Mouse (Mus musculus) adrenal gland, adult 18-20 months (tissue): ENCODE results near the gene Exoc8. TPM values are rescaled to one million over a fixed set of nuclear protein-coding genes. Genes with fewer than 3 reads are reported as not detected.
A peak's percentile ranks its signal among the peaks of the same experiment; 100 is the strongest.

Source experiments
- DNase-seq, 2 experiments: peaks; one replicate each; pipeline ENCODE4 v3.0.0; 2021 to 2022; ENCODE audit warnings: low spot score in 2 of 2
- total RNA-seq, 2 experiments: library from RNA; stranded (reverse); gene quantifications; 1 replicate in 1 of 2; 2 replicates in 1 of 2; pipeline ENCODE4 v1.2.3; 2021

The Exoc8 gene
- total RNA-seq, 2 experiments from 2014 or later, result 23.1 to 25.2 TPM

DNA sequence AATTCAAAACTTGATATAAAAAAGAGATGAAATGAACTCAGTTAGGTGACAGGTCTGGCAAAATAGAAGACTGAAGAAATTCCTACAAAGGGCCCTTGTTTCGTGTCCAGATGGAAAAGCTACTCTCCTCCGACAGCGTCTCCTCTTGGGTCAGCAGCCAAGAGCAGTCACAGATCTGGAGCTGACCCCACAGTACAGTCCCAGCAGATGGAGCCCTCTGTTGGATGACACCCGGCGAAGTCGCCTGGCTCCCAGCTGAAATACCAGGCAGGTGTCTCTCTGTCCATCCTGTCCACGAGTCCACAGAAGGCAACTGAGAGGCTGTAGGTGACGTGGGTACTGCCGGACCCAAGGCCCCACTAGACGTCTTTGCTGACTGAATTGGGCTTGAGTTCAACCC lies 12.8 kb upstream of the Exoc8 start:
- no peak for DNase-seq

DNA sequence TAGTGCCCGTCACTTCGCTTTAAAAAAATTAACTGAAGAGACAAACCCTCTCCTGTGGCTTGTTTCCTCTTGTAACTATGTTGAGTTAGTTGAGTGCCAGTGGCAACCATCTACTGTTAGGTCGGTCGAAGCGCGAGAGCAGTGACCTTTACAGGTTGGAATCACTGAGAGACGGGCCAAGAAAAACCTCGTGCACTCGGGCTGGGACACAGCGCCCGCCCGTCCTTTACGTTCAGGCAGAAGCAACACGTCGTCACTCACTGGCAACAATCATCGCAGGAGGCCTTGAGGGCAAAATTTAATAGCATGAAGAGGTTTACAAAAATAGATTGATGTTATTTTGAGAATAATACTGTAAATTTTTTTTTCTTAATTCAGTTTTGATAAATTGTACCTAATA lies 12.4 kb upstream of the Exoc8 start:
- no peak for DNase-seq

DNA sequence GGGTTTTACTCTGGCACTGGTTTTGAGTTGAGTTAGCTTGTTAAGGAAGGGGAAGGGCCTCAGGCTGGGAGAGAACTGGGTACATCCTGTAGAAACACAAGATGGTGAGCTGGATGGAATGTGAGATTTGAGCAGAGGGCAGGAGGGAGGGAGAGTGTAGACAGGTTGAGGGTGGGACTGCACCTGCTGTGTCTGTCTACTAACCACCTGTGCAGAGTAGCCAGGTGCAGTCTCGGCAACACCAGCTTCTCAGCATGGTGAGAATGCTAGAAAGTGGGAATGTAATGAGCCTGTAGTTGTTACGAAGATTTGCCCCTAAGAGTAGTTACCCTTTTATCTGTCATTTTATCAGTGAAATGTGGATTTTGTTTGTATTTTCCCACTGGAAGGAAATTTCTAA lies 8.0 kb upstream of the Exoc8 start:
- no peak for DNase-seq

- no peak for DNase-seq
These were observed 5.7 kb upstream of the Exoc8 start for GRCm38 (mm10) chr8:124903198-124903597.

GRCm38 (mm10) chr8:124898251-124898905 lies 873 bp upstream of the Exoc8 start:
- peak in 1 of 2 experiments; percentile 33 for DNase-seq

DNA sequence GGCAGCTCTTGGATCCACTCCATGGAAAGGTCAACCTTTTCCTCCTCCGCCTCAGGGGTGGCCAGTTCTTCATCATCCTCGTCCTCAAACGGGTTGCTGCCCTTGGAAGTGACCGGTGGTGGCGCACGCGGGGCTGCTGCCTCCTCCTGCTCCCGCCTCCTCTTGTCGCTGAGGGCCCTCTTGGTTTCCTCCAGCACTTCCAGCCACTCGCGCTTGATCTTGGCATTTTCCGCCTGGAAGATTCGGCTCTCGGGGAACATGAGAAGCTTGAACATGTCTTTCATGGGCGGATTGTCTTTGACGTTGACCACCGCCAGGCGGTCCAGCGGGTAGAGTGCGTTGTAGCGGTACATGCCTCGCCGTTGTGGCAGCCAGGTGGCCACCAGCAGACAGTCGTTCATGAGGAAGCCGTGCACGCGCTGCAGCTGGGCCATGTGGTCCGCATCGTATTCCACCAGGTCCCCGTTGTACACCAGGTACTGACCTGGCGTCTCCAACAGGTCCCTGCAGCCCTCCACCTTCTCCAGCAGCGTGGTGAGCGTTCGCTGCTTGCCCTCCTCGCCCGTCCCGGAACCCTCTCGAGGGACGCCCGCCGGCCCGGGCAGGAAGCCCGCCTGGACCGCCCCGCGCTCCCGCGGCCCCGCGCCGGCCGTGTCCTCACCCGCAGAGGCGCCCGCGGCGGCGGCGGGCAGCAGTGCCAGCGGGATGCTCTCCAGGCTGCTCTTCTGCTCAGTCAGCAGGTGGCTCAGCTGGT lies 696 bp downstream of the Exoc8 start:
- peak; percentile 71 to 72 for DNase-seq

GRCm38 (mm10) chr8:124896010-124896631 lies 1.4 kb downstream of the Exoc8 start:
- DNase-seq, result peak; percentile 15 to 33

GRCm38 (mm10) chr8:124892596-124892995 lies 4.9 kb downstream of the Exoc8 start:
- no peak for DNase-seq

- no peak for DNase-seq
These were observed 9.1 kb downstream of the Exoc8 start for GRCm38 (mm10) chr8:124888385-124888784.

- no peak for DNase-seq
These were observed 18.5 kb downstream of the Exoc8 start for GRCm38 (mm10) chr8:124878946-124879526.

DNA sequence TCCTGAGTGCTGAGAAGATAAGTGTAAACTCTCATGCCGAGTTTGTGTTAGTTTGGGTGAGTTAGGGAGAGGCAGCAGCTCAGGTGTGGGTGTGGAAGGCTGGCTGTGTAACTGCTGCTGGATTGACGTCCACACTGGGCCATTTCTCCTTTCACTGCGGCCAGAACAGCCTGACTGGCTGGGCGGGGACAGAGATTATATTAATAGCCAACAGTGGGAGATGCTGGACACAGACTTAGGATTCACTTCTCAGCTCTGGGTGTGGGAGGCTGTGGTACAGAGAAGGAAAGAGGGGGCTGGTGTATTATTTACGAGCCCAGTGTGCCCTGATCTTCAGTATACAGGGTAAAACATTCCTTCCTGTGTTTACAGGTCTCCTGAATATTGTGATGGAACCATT lies 19.4 kb downstream of the Exoc8 start:
- no peak for DNase-seq

GRCm38 (mm10) chr8:124872690-124873089 lies 24.8 kb downstream of the Exoc8 start:
- no peak for DNase-seq

DNA sequence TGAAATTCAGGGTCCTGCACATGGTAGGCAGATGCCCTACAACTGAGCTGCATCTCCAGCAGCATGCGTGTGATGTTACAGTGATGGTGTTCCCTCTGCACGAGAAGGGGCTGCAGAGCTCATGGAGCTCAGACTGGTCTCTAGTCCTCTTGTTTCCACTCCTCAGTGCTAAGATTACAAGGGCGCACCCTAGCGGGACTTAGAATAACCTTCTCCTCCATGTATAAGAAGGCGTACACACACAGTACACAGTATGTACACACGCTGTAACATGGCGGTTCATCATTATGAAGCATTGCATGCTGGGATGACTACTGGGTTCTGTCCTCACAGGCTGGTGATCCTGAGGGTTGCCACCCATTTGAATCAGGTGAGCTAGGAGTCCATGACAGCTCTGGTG lies 25.4 kb downstream of the Exoc8 start:
- DNase-seq, result no peak

- DNase-seq, result no peak
These were observed 26.0 kb downstream of the Exoc8 start for GRCm38 (mm10) chr8:124871474-124871873.

GRCm38 (mm10) chr8:124869708-124870107 lies 27.8 kb downstream of the Exoc8 start:
- no peak for DNase-seq

DNA sequence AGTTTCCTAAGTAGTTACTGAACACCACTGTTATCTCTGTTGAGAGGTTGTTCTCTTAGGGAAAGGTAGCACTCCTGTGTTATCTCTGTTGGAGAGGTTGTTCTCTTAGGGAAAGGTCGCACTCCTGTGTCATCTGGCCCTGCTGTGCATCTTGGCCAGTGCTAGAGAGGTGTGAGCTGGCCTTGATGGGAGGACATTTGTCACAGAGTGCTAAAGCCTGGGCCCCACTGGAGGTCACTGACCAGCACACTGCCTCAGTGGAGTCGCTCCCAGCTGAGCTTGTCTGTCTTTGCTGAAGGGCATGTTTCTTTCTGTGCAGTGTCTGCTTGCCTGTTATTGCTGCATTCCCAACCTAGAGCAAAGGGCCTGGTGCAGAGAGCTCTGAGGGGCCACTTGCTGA lies 30.4 kb downstream of the Exoc8 start:
- no peak for DNase-seq

GRCm38 (mm10) chr8:124866669-124867068 lies 30.8 kb downstream of the Exoc8 start:
- no peak for DNase-seq

- DNase-seq, result no peak
These were observed 33.8 kb downstream of the Exoc8 start for GRCm38 (mm10) chr8:124863729-124864128.

DNA sequence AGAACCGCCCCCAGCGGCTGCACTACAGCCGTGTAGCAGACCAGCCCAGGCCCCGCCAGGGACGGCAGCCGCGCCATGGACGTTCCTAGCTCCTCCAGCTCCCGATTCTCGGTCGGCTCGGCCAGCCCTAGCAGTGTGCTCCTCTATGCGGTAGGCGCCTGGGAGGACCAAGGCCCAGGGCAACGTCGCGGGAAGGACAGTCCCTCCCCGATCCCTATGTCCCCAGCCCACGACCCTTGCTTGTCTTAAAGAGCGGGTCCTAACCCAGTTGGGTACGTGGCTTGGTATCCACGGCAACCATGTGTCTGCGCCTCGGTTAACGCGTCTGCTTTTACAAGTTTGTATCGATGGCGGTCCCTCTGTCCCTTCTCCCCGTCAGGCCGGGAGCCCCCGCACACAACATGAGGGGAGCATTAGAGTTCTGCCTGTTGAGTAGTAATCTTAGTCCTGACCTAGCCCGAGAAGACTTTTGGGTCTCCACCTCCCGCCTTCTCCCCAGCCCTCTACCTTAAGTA lies 34.3 kb downstream of the Exoc8 start:
- no peak for DNase-seq

GRCm38 (mm10) chr8:124862321-124863162 lies 35.0 kb downstream of the Exoc8 start, which contains the start of the genes Gnpat and 2810004N23Rik:
TSS of gene Gnpat (plus strand) at chr8:124863033.
TSS of gene 2810004N23Rik (minus strand) at chr8:124863120.
- DNase-seq, result peak; percentile 96 to 97

DNA sequence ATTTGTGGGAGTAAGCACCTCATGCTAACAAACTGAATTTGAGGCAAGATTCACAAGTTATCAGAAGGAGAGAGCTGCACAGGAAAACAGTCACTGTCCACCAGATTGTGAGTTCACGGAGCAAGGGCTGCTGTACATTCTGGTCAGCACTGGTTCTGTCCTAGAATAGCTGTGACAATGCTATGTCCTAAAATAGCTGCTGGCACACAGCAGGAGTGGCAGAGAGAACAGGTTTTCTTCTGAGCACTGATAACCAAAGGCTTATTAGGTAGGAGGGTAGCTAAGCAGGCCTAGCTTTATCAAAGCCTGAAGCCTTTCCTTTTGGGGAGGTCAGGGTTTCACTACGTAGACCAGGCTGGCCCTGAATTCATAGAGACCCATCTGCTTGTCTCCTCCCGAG lies 37.3 kb downstream of the Exoc8 start:
- DNase-seq, result no peak
